10 mouse cellular contexts compared by ENCODE assay signal in genomic region chr10:87494176-87494575, GRCm38 (mm10). TPM values are rescaled to one million over a fixed set of nuclear protein-coding genes. Genes with fewer than 3 reads are reported as not detected.
DNase-seq lines count a peak whose midpoint lies in the region; ATAC-seq and TF ChIP-seq lines count a peak whose summit lies in the region.
"Had no signal": no experiment of that assay in that cellular context is flagged by ENCODE, and none has a peak within 500 bp of the region (broad histone marks: within the 10 kb centered on the region; RNA-seq: fewer than 3 reads in every experiment).

No protein-coding gene starts in this region.

- peak overlapping the region; percentile 64 for H3K4me3 ChIP-seq in left cerebral cortex, adult 2 months
- H3K4me3 ChIP-seq in forebrain, embryonic 12.5 days (replicated peaks): peak overlapping the region; percentile 91
- peak overlapping the region; percentile 64 for H3K4me3 ChIP-seq in limb, embryonic 13.5 days

- no peak for TF ChIP-seq CTCF in left cerebral cortex, adult 2 months (IDR thresholded peaks at IDR 0.05)

- H3K9ac ChIP-seq in forebrain, embryonic 12.5 days: peak overlapping the region; percentile 96; the same call in 1 of the 2 replicates
- no peak overlapping the region for H3K9ac ChIP-seq in limb, embryonic 13.5 days

- no peak for ATAC-seq in forebrain, embryonic 12.5 days (ENCODE audit: low FRiP score)
- ATAC-seq in limb, embryonic 13.5 days (ENCODE audit: low FRiP score, low read depth): no peak

- peaks cover 45% of the 10 kb centered on the region for H3K4me1 ChIP-seq in forebrain, embryonic 12.5 days
- peaks cover 23% of the 10 kb centered on the region for H3K4me1 ChIP-seq in limb, embryonic 13.5 days

- no peak for DNase-seq in left cerebral cortex, adult 2 months (ENCODE audit: extremely low spot score in 1 of 2, low spot score in 2 of 2)
- DNase-seq in left cerebral cortex, postnatal 10 days (ENCODE audit: extremely low spot score in 1 of 2, low spot score in 2 of 2): no peak
- DNase-seq in retina, postnatal 1 day: peak; percentile 49
- DNase-seq in spleen, adult 18-20 months: no peak
- DNase-seq in adrenal gland, postnatal 4 days (ENCODE audit: low spot score in 2 of 2): no peak
- no peak for DNase-seq in left cerebral cortex, postnatal 36 days (ENCODE audit: low spot score in 2 of 2)
- DNase-seq: cerebellum, adult 11 months; gastrocnemius, postnatal 36 days had no signal

- H3K36me3 ChIP-seq in forebrain, embryonic 12.5 days (replicated peaks): no peaks in the 10 kb centered on the region
- no peaks in the 10 kb centered on the region for H3K36me3 ChIP-seq in limb, embryonic 13.5 days

- peak overlapping the region; percentile 77 for H3K4me2 ChIP-seq in forebrain, embryonic 12.5 days
- peak overlapping the region; percentile 98 for H3K4me2 ChIP-seq in limb, embryonic 13.5 days (replicated peaks)

- peaks cover 6% of the 10 kb centered on the region; the same call in 1 of the 2 replicates for H3K9me3 ChIP-seq in forebrain, embryonic 12.5 days
- H3K9me3 ChIP-seq in limb, embryonic 13.5 days: peaks cover 3% of the 10 kb centered on the region; the same call in 1 of the 2 replicates

- peaks cover 44% of the 10 kb centered on the region for H3K27me3 ChIP-seq in forebrain, embryonic 12.5 days
- H3K27me3 ChIP-seq in limb, embryonic 13.5 days: peaks cover 94% of the 10 kb centered on the region

- intact Hi-C loops in left cerebral cortex, adult 2 months (cut with DNase I): loop anchor here (2.0 to 5.0 kb wide), 2 partner anchors 47 to 282 kb away; no protein-coding TSS in a partner anchor
- intact Hi-C loops in left cerebral cortex, postnatal 10 days (cut with DNase I): loop anchor here (5.0 kb wide), 3 partner anchors 47 to 387 kb away; no protein-coding TSS in a partner anchor
- intact Hi-C loops in left cerebral cortex, postnatal 36 days (cut with DNase I): loop anchor here (5.0 to 10.0 kb wide), 2 partner anchors 219 to 282 kb away; no protein-coding TSS in a partner anchor

- under 1% methylated on average over 4 of the region's 4 CpGs for WGBS in forebrain, embryonic 12.5 days
- 2% methylated on average over 4 of the region's 4 CpGs for WGBS in limb, embryonic 13.5 days

- H3K27ac ChIP-seq in left cerebral cortex, adult 2 months: peak overlapping the region; percentile 92
- H3K27ac ChIP-seq in forebrain, embryonic 12.5 days: peak overlapping the region; percentile 96
- no peak overlapping the region for H3K27ac ChIP-seq in limb, embryonic 13.5 days

RNA-seq across cellular contexts. Expression of gene Ascl1, which starts 0.7 kb away (rescaled TPM):
- 1 to 10 TPM; 6.1 to 6.2 TPM for total RNA-seq in left cerebral cortex, adult 2 months (2021)
- 1 to 10 TPM; 8.4 to 8.5 TPM for total RNA-seq in left cerebral cortex, postnatal 10 days (2021)
- 62.3 and 75.3 TPM in 2 replicates for polyA plus RNA-seq in forebrain, embryonic 12.5 days (2016; fragmentation: Nextera tagmentation; extraction: Ambion mirVana)
- polyA plus RNA-seq in limb, embryonic 13.5 days (2015; fragmentation: Nextera tagmentation; extraction: Ambion mirVana): 0.27 TPM in 1 of 2 replicates, not detected in the other
- 1 to 10 TPM; 4.2 to 4.4 TPM for total RNA-seq in adrenal gland, postnatal 4 days (2021)
- total RNA-seq in left cerebral cortex, postnatal 36 days (2021): 1 to 10 TPM; 5.8 to 7.2 TPM
- total RNA-seq: gastrocnemius, postnatal 36 days had no signal

RNA-seq across cellular contexts. Expression of gene Pah, which starts 27.4 kb away (rescaled TPM):
- total RNA-seq in left cerebral cortex, adult 2 months (2021): under 1 TPM in 1 of 2 experiments, not detected in 1; 0.23 TPM
- total RNA-seq in left cerebral cortex, postnatal 10 days (2021): under 1 TPM in 1 of 2 experiments, not detected in 1; 0.54 TPM
- 0.12 TPM in 1 of 2 replicates, not detected in the other for polyA plus RNA-seq in forebrain, embryonic 12.5 days (2016; fragmentation: Nextera tagmentation; extraction: Ambion mirVana)
- polyA plus RNA-seq in limb, embryonic 13.5 days (2015; fragmentation: Nextera tagmentation; extraction: Ambion mirVana): 0.08 and 0.27 TPM in 2 replicates
- total RNA-seq in adrenal gland, postnatal 4 days (2021): 10 to 100 TPM; 16.3 to 20.3 TPM
- total RNA-seq in left cerebral cortex, postnatal 36 days (2021): under 1 TPM; 0.20 to 0.97 TPM
- total RNA-seq: gastrocnemius, postnatal 36 days had no signal

Comparison
In these comparisons a context has a peak if more than half of its experiments do, and no peak if none do; other contexts are left out.
1. RNA of gene Pah, which starts 27.4 kb away (total RNA-seq): 16.3 to 20.3 TPM in adrenal gland, postnatal 4 days; 0.20 to 0.97 TPM in left cerebral cortex, postnatal 36 days, 0.54 TPM in left cerebral cortex, postnatal 10 days and 0.23 TPM in left cerebral cortex, adult 2 months; every median in the first group is over 4 times any median in the second.
2. Peak in every context shown above with its lines, with median percentiles within 50 percentile points of each other: H3K4me3 ChIP-seq.